Mouse (Mus musculus) testis, postnatal 10 days (tissue): Measurements from ENCODE around the gene Nkiras1.

Source experiments
- DNase-seq: peaks from one replicate; pipeline ENCODE4 v3.0.0; 2021; ENCODE audit warnings: low spot score

The Nkiras1 gene

GRCm38 (mm10) chr14:18274526-18274925 lies 3.6 kb downstream of the Nkiras1 start:
- DNase-seq = no peak

DNA sequence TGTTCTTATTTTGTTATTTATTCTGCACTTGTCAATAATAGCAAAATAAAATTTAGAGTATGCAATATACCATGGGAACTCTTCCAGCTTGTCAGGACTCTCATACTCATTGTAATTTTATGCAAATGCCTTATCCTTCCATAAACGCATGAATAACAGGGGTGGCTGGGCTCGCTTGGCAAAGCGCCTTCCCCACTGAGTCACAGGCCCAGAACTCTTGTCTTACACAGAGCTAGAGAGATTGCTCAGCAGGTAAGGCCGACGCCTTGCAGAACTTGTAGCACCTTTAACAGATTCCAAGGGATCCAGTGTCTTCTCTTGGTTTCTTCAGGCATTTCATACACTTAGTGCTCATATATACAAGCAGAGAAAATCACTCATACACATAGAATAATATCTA lies 9.4 kb downstream of the Nkiras1 start:
- no peak for DNase-seq

DNA sequence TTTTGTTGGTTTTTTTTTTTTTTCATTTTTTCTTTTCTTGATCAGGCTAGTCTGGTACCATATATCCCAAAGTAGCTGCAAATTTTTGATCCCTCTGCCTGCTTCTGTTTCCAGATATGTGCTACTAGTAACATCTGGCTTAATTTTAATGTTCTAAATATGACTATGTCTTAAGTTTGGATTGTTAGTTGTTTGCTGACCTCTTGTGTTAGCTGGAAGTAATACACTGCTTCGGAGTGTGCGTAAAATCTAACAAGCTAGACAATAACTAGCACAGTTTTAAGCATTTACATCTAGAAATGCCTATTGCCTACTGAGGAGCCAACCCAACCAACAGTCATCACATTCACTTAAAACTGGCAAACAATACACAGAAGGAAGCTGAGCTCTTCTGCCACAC lies 13.6 kb downstream of the Nkiras1 start:
- no peak for DNase-seq

DNA sequence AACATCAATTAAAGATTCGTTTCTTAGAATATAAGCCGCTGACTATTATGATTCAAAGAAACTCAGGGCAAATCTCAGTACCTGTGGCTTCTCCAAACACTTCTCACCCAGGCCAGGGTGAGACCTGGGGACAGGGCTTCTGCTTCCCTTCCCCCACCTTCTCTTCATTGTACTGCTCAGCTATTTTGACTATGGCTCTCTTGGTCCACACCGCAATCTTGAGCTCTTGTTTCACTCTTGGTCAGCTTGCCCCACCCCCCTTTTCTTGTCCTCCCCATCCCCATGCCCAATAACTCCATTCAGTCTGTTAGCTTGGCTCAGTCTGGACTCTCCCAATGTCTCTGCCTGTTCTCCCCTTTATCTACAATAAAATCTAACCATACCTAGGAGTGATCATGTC lies 14.5 kb downstream of the Nkiras1 start:
- DNase-seq = no peak

- no peak for DNase-seq
Measured at GRCm38 (mm10) chr14:18286441-18286840, 15.5 kb downstream of the Nkiras1 start.

- no peak for DNase-seq
Measured at GRCm38 (mm10) chr14:18287391-18287790, 16.5 kb downstream of the Nkiras1 start.

- no peak for DNase-seq
Measured at GRCm38 (mm10) chr14:18292111-18292510, 21.2 kb downstream of the Nkiras1 start.

DNA sequence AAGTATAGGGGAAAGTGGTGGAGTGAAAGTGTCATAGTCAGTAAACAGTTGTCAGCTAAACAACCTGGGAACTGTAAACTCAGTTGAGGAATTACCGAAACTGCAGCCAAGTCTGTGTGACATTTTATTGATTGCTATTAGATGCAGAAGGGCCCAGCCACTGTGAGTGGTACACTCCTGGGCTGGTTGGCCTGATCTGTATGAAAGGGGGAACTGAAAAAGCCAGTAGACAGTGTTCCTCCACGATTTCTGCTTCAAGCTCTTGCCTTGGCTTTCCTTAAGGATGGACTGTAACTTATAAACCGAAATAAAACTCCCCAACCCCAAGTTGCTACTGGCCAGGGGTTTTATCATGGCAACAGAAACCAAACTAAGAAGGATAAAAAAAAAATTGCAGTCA lies 21.6 kb downstream of the Nkiras1 start:
- DNase-seq = no peak

DNA sequence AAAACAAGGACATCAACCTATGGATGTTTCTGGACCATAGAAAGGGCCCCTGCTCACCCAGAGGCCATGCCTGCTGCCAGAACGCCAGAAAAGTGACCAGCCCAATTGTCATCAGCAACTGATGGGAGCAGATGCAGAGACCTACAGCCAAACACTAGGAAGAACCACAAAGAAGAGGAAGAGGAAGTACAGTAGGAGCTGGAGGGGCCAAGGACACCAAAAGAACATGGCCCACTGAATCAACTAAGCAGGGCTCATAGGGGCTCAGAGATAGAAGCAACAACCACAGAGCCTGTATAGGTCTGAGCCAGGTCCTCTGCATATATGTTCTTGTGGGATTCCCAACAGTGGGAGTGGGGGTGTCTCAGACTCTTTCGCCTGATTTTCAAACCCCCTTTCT lies 26.5 kb downstream of the Nkiras1 start:
- no peak for DNase-seq

DNA sequence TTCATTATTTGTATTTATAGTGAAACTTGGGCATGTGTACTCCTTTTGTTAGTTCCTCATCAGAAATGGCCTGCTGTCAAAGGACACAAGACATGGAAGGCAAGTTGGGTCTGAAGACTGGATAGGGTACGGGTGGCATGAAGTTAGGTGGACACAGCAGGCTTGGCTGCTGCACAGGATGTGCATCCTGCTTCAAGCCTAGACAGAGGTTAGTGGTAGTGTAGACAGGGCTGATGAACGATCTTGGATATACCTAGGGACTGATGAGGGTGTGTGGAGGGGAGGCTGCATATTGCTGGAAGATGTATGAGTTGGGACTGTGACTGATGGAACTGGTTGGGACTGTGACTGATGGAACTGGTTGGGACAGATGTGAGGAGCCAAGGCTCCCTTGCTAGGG lies 27.9 kb downstream of the Nkiras1 start:
- DNase-seq = no peak

DNA sequence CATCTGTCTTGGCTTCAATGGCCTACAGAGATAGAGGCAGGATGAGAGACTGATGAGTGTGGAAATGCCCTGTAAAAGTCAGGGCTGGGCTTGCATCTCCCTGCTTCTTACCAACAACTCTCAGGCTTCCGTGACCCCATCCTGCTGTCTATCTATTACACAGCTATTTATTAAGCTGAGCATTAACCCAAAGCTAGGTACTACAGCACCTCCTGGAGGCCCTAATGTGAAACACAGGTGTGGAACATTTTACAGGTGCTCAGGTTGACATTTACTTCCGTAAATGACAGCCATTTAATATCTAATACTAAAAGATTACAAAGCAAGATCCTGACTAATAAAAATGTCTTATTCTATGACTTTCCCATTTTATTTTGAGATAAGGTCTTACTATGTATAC lies 29.7 kb downstream of the Nkiras1 start:
- DNase-seq = no peak

- no peak for DNase-seq
Measured at GRCm38 (mm10) chr14:18301591-18301990, 30.7 kb downstream of the Nkiras1 start.

DNA sequence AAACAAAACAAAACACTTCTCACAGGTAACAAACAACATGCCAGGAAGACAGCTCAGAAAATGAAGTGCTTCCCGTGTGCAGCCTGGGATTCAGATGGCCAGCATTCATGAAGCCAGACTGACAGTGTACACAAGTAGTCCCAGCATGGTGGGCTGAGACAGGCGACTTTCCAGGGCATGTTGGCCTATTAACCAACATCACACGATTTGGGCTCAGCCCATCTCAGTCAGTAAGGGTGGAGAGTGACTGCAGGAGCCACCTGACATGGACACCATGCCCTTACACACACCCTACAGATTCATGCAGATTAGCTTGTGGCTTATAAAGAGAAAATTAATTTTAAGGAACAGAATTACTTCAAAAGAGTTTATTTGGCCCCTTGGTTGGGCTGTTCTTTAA lies 31.8 kb downstream of the Nkiras1 start:
- no peak for DNase-seq

DNA sequence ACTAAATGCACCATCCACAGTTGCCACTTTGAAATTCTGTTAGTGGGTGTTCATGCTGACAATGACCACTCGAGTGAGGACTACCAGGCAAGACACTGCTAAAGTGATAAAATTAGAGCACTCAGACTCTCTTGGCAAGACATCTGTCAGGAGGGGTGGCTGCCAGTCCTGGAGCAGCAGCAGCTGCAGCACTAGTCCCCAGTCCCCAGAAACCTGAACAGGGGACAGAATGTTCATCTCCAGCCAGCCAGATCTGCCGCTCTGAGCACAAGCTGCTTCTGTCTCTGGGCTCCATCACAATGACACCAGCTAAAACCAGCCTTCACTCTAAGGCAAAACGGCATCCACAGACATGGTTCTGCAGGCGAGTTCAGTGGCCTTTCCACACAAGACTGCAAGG lies 32.3 kb downstream of the Nkiras1 start:
- DNase-seq = no peak

DNA sequence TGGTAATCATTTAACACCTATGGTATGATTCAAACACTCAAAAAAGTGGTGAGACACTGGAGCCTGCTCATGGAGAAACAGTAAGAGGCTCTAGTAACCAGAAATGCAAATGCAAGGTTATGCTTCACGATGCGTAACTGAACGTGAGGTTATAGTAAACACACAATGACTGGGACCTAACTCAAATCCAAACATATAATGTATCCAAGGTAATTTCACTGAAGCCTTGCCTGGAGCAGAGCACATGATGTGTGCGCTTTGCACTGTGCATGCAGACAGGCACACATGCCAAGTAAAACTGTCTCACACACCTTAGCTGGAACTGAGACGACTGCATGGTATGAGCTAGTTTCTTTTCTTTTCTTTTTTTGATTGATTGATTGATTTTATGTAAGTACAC lies 33.2 kb downstream of the Nkiras1 start:
- no peak for DNase-seq

DNA sequence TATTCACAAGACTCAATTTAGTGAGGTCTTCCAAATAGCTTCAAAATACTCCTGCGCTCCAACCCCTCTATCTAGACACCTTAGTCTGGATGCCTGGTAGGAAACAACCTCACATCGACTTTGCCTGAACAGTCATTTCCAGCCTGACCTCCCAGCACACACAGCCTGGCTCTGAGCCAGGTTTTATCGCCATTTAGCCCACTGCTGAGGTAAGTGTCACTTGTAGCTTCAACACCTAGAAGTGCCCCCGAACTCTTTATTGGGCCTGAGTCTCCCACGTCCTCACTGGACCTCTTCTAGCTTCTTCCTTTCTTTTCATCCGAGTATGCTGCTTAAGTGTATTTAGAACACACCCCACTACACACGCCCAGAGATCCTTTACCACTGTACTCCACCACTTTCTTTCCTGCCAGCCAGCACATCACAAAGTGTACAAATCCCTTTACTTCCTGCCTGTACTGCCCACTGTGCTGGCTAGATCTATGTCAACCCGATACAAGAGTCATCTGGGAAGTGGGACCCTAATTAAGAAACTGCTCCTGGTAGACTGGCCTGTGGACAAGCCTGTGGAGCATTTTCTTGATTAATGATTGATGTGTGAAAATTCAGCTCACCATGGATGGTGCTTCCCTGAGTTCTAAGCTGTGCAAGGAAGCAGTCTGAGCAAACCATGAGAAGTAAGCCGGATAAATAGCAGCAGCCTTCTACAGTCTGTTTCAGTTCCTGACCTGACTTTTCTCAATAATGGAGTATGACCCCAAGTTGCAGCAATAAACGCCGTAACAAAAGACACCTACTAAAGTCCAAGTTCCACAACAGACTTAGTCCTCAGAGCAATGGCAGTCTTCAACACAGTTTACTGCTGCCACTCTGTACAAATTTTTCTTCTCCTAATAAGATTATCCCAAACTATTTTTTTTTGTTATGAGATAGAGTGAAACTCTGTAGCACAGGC lies 46.8 kb downstream of the Nkiras1 start:
- no peak for DNase-seq

- DNase-seq = peak; percentile 64
Measured at GRCm38 (mm10) chr14:18326968-18327672, 56.2 kb downstream of the Nkiras1 start.

GRCm38 (mm10) chr14:18330789-18331692 lies 60.1 kb downstream of the Nkiras1 start:
- DNase-seq = peak; percentile 68

GRCm38 (mm10) chr14:18331693-18332131 lies 60.8 kb downstream of the Nkiras1 start, which contains the start of gene Ube2e1:
Ube2e1 (minus strand) TSS chr14:18331859.
- peak; percentile 80 for DNase-seq
